Mouse (Mus musculus): ENCODE results near the gene Krt14.

Krt14 gene

DNA sequence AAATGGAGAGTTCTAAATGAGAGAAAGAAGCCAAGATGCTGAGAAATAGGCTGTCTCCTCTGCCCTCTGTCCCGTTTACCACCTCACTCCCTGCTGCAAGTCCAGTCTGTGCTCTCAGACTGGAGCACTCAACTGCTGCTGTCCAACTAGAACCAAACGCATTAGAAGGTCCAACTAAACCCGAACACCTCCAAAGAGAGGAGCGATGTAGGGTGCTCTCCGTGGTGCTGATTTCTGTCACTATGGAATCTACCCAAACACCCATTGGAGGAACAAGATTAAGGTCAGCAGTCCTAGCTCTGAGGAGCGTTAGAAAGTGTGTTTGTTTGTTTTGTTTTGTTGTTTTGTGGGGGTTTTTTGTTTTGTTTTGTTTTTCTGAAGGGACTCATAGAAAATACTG is 3.9 kb downstream of the Krt14 start:
- peaks cover 52% of the 10 kb centered on the region for H3K4me1 ChIP-seq (replicated peaks; ENCODE audit: low read depth, low read length)
- no peak overlapping the region for H3K4me3 ChIP-seq (replicated peaks; ENCODE audit: low read length)
- peaks cover 26% of the 10 kb centered on the region for H3K27me3 ChIP-seq (ENCODE audit: insufficient read depth, low read length)
- no peak for TF ChIP-seq POU5F1 (IDR thresholded peaks at IDR 0.05; ENCODE audit: borderline replicate concordance, low read length)
- no peak for TF ChIP-seq CTCF (conservative IDR thresholded peaks at IDR 0.05; ENCODE audit: low read length)
- TF ChIP-seq NANOG (IDR thresholded peaks at IDR 0.05; ENCODE audit: borderline replicate concordance, low read length), result no peak
- H3K9me3 ChIP-seq (ENCODE audit: low read length), result peaks cover 2% of the 10 kb centered on the region; the same call in 1 of the 2 replicates
- H3K36me3 ChIP-seq (ENCODE audit: insufficient read depth, low read length), result no peaks in the 10 kb centered on the region

DNA sequence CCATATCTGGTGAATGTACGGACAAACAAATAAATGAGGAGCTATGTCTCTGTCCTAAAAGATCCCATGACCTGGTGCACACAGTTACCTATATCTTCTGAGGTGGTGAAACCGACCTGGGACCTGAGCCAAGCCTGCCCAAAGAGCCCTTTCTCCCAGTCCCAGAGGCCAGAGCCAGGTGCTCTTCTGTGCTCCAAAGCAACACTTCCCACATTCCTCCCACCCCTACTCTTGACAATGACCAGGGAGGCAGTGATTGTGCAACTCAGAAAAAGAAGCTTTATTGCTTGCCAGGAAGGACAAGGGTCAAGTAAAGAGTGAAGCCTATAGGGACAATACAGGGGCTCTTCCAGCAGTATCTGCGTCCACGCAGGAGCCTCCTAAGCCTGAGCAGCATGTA is 4.4 kb downstream of the Krt14 start:
- Histone ChIP-seq H3K36me3 (ENCODE audit: insufficient read depth, low read length) (no peaks in the 10 kb centered on the region), H3K9me3 (ENCODE audit: low read length) (no peaks in the 10 kb centered on the region), H3K27me3 (ENCODE audit: insufficient read depth, low read length) (peaks cover 26% of the 10 kb centered on the region), H3K4me3 (replicated peaks; ENCODE audit: low read length) (no peak overlapping the region), H3K4me1 (replicated peaks; ENCODE audit: low read depth, low read length) (peaks cover 58% of the 10 kb centered on the region)
- no peak for TF ChIP-seq CTCF (conservative IDR thresholded peaks at IDR 0.05; ENCODE audit: low read length)
- no peak for TF ChIP-seq NANOG (IDR thresholded peaks at IDR 0.05; ENCODE audit: borderline replicate concordance, low read length)
- no peak for TF ChIP-seq POU5F1 (IDR thresholded peaks at IDR 0.05; ENCODE audit: borderline replicate concordance, low read length)

- Histone ChIP-seq H3K27me3 (ENCODE audit: insufficient read depth, low read length) (peaks cover 19% of the 10 kb centered on the region), H3K4me1 (replicated peaks; ENCODE audit: low read depth, low read length) (peaks cover 59% of the 10 kb centered on the region), H3K4me3 (replicated peaks; ENCODE audit: low read length) (no peak overlapping the region), H3K36me3 (ENCODE audit: insufficient read depth, low read length) (no peaks in the 10 kb centered on the region), H3K9me3 (ENCODE audit: low read length) (no peaks in the 10 kb centered on the region)
- TF ChIP-seq CTCF (conservative IDR thresholded peaks at IDR 0.05; ENCODE audit: low read length), result peak; percentile 98
- TF ChIP-seq NANOG (IDR thresholded peaks at IDR 0.05; ENCODE audit: borderline replicate concordance, low read length), result no peak
These were observed 7.1 kb downstream of the Krt14 start for GRCm38 (mm10) chr11:100200104-100200820.

- TF ChIP-seq POU5F1 (IDR thresholded peaks at IDR 0.05; ENCODE audit: borderline replicate concordance, low read length) (no peak), CTCF (conservative IDR thresholded peaks at IDR 0.05; ENCODE audit: low read length) (no peak), NANOG (IDR thresholded peaks at IDR 0.05; ENCODE audit: borderline replicate concordance, low read length) (no peak)
- no peaks in the 10 kb centered on the region for H3K9me3 ChIP-seq (ENCODE audit: low read length)
- H3K36me3 ChIP-seq (ENCODE audit: insufficient read depth, low read length), result no peaks in the 10 kb centered on the region
- H3K27me3 ChIP-seq (ENCODE audit: insufficient read depth, low read length), result peaks cover 7% of the 10 kb centered on the region
- peaks cover 50% of the 10 kb centered on the region for H3K4me1 ChIP-seq (replicated peaks; ENCODE audit: low read depth, low read length)
- no peak overlapping the region for H3K4me3 ChIP-seq (replicated peaks; ENCODE audit: low read length)
These were observed 8.7 kb downstream of the Krt14 start for GRCm38 (mm10) chr11:100198666-100199065.

DNA sequence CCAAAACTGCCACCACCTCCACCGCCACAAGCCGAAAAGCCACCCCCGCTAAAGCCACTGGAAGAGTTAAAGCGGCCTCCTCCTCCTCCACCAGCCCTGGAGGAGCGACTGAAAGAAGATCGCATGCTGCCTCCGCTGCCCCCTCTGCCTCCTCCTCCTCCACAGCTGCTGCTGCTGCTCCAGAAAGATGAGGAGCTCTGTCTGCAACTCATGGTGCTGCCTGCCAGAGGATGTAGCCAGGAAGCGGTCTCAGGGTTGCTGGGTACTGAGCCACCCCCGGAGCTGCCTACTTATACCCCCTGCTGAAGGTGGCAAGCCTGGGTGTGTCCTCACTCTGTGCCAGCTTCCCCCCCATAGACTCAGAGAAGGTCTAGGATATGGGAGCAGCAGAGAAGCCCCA is 14.4 kb downstream of the Krt14 start, which contains the start of gene Krt9:
Gene Krt9, minus strand, starts transcription at position 255 of the 400 bp plus-strand sequence.
- Histone ChIP-seq H3K36me3 (ENCODE audit: insufficient read depth, low read length) (no peaks in the 10 kb centered on the region), H3K4me1 (replicated peaks; ENCODE audit: low read depth, low read length) (peaks cover 27% of the 10 kb centered on the region), H3K9me3 (ENCODE audit: low read length) (peaks cover 10% of the 10 kb centered on the region; the same call in 1 of the 2 replicates), H3K27me3 (ENCODE audit: insufficient read depth, low read length) (peaks cover 14% of the 10 kb centered on the region), H3K4me3 (replicated peaks; ENCODE audit: low read length) (0 out of 2 replicates have a peak within 1 kb of the TSS, but pooled peaks have one; percentile 20)
- TF ChIP-seq NANOG (IDR thresholded peaks at IDR 0.05; ENCODE audit: borderline replicate concordance, low read length), result no peak
- TF ChIP-seq POU5F1 (IDR thresholded peaks at IDR 0.05; ENCODE audit: borderline replicate concordance, low read length), result no peak
- TF ChIP-seq CTCF (conservative IDR thresholded peaks at IDR 0.05; ENCODE audit: low read length), result no peak

- peaks cover 14% of the 10 kb centered on the region for H3K27me3 ChIP-seq (ENCODE audit: insufficient read depth, low read length)
- peaks cover 10% of the 10 kb centered on the region; the same call in 1 of the 2 replicates for H3K9me3 ChIP-seq (ENCODE audit: low read length)
- no peaks in the 10 kb centered on the region for H3K36me3 ChIP-seq (ENCODE audit: insufficient read depth, low read length)
- TF ChIP-seq NANOG (IDR thresholded peaks at IDR 0.05; ENCODE audit: borderline replicate concordance, low read length), result no peak
- no peak for TF ChIP-seq CTCF (conservative IDR thresholded peaks at IDR 0.05; ENCODE audit: low read length)
- no peak for TF ChIP-seq POU5F1 (IDR thresholded peaks at IDR 0.05; ENCODE audit: borderline replicate concordance, low read length)
- H3K4me1 ChIP-seq (replicated peaks; ENCODE audit: low read depth, low read length), result peaks cover 15% of the 10 kb centered on the region
- no peak overlapping the region for H3K4me3 ChIP-seq (replicated peaks; ENCODE audit: low read length)
These were observed 15.5 kb downstream of the Krt14 start for GRCm38 (mm10) chr11:100191820-100192219.

GRCm38 (mm10) chr11:100186736-100187135 is 20.6 kb downstream of the Krt14 start:
- no peaks in the 10 kb centered on the region for H3K36me3 ChIP-seq (ENCODE audit: insufficient read depth, low read length)
- H3K27me3 ChIP-seq (ENCODE audit: insufficient read depth, low read length), result peaks cover 14% of the 10 kb centered on the region
- peaks cover 10% of the 10 kb centered on the region; the same call in 1 of the 2 replicates for H3K9me3 ChIP-seq (ENCODE audit: low read length)
- TF ChIP-seq NANOG (IDR thresholded peaks at IDR 0.05; ENCODE audit: borderline replicate concordance, low read length) (no peak), POU5F1 (IDR thresholded peaks at IDR 0.05; ENCODE audit: borderline replicate concordance, low read length) (no peak), CTCF (conservative IDR thresholded peaks at IDR 0.05; ENCODE audit: low read length) (no peak)
- H3K4me3 ChIP-seq (replicated peaks; ENCODE audit: low read length), result no peak overlapping the region
- no peaks in the 10 kb centered on the region for H3K4me1 ChIP-seq (replicated peaks; ENCODE audit: low read depth, low read length)

- no peaks in the 10 kb centered on the region for H3K9me3 ChIP-seq (ENCODE audit: low read length)
- H3K27me3 ChIP-seq (ENCODE audit: insufficient read depth, low read length), result no peaks in the 10 kb centered on the region
- H3K4me1 ChIP-seq (replicated peaks; ENCODE audit: low read depth, low read length), result no peaks in the 10 kb centered on the region
- no peak for TF ChIP-seq CTCF (conservative IDR thresholded peaks at IDR 0.05; ENCODE audit: low read length)
- TF ChIP-seq NANOG (IDR thresholded peaks at IDR 0.05; ENCODE audit: borderline replicate concordance, low read length), result no peak
- no peak for TF ChIP-seq POU5F1 (IDR thresholded peaks at IDR 0.05; ENCODE audit: borderline replicate concordance, low read length)
- no peak overlapping the region for H3K4me3 ChIP-seq (replicated peaks; ENCODE audit: low read length)
- H3K36me3 ChIP-seq (ENCODE audit: insufficient read depth, low read length), result no peaks in the 10 kb centered on the region
These were observed 25.6 kb downstream of the Krt14 start for GRCm38 (mm10) chr11:100181725-100182124.
